Mouse (Mus musculus) stomach, postnatal 0 days (tissue): ENCODE data around the gene Polr1a.

Source experiments
- CTCF ChIP-seq: IDR thresholded peaks from 2 replicates; pipeline ENCODE4 v1.5.1; 2016; ENCODE audit warnings: antibody characterized with exemption, low read depth, mild to moderate bottlenecking, moderate library complexity
- EP300 ChIP-seq: optimal IDR thresholded peaks from 2 replicates; pipeline ENCODE3; 2016; ENCODE audit warnings: antibody characterized with exemption

DNA sequence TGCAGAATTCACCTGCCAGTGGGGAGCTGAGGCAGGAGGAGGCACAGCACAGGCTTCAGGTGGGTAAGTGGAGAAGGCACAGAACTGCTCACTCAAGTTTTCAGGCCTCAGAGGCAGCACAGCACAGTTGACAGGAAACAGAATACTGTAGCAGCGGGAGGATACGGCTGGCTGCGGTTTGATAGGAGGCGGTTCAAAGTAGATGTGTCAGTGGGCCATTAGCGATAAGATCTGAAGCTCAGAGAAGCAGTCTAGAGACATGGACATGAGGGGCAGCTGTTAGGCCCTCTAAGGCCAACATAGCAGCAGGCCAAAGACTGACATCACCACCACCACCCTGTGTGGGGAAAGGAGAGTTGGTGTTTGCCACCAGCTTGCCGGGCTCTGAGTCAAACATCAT lies 53.9 kb downstream of the Polr1a start:
- TF ChIP-seq CTCF, result no peak
- TF ChIP-seq EP300, result no peak
